Mouse (Mus musculus) lung, postnatal 14 days (tissue): ENCODE measurements around the gene Slc35f3.

ENCODE experiments used
- DNase-seq: peaks from one replicate; pipeline ENCODE4 v3.0.0; 2021

The Slc35f3 gene

DNA sequence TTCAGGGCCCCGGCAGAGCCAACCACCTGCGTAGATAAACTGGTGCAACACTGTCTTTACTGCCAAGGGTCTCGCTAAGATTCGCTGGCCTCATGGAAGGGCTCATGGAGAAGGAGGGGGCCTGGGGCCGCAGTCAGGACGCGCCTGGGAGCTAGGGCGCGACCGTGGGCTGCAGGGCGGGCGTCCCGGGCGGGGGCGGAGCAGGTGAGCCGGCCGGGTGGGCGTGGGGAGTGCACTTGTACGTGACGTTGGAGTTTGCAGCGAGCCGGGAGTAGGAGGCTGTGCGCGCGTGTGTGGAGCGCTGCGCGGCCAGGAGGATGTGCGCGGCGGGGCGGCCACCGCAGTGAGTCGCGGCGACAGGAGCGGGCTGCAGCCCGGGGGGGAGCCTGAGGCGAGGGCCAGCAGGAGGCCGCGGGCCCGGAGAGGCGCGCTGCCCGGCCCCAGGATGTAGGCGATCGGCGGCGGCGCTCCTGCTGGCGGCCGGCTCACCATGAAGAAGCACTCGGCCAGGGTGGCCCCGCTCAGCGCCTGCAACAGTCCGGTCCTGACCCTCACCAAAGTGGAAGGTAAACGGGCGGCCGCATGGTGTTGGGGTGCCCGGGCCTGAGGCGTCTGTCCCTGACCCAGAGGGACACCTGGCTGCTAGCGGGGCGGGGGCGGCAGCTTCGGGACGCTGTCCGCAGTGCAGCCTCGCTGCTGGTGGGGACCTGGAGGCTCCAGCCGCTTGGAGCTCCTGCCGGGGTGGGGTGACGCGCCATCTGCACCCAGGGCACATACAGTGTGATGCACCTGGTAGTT lies at the start of gene Slc35f3:
TSS of gene Slc35f3 (plus strand) at position 263 of the 798 bp plus-strand sequence.
- peak; percentile 9 for DNase-seq

DNA sequence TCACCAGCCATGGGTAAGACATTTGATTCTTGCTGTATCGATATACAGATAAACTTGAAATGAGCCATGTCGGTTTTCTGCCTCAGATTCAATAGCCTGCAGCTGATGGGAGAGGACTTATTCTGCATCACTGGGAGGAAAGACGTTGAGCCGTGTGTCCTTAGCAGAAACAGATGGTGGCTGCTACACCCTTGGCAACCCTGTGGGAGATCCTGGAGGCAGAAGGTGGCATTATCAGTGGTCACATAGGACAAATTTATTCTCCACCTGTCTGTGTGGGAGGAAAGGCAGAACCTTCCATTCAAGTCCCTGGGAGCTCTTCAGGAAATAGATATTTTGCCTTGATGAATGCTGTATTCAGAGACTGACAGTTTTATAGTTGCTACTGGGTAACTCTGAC lies 47.9 kb upstream of the Slc35f3 start:
- no peak for DNase-seq

DNA sequence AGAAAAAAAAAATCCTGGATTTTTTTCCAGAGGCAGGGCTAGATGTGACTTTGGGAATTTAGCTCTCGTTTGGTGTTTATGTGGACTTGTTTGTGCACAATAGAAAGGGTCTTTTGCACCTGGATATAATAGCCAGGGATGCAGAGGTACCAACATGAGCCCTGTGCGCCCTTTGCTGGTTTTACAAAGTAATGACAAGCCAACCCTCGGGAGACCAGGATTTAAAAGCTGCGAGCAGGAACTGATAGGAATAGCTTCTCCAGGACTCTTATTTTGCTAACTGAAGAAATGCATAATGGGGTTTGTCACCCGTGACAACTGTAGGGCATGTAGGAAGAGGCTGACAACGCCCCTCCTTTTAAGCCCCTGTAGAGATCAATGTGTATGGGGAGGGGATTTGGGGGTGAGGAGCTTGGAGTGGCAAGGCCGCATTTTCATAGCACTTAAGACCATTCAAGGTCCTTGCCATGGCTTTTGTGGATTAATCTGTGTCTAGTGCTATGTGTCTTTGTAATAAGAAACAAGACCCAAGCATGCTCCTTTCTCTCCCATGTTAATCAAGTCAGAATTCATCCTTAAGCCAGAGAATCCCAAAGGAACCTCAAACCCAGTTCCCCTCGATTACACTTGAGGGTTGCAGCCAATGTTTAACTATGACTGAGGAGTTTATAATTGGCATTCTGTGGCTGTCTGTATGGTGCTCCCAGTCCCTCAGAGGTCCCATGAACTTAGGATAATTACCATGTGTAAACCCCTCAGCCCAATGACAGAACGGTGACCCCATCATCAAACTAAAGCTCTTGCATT lies 41.6 kb upstream of the Slc35f3 start:
- DNase-seq = no peak

DNA sequence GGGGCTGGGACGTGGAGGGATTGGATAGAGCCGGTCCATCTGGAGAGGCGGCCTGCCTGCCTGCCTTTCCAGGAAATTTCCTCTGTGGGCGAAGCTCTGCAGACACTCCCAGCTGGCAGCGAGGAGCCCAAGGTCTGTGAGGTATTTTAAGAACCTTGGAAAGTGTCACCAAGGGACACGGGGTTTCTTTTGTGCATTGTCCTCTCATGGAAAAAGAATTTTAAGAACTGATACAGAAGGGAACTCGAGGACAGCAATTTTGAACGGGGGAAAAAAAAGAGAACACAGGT lies 41.0 kb upstream of the Slc35f3 start:
- DNase-seq = no peak

DNA sequence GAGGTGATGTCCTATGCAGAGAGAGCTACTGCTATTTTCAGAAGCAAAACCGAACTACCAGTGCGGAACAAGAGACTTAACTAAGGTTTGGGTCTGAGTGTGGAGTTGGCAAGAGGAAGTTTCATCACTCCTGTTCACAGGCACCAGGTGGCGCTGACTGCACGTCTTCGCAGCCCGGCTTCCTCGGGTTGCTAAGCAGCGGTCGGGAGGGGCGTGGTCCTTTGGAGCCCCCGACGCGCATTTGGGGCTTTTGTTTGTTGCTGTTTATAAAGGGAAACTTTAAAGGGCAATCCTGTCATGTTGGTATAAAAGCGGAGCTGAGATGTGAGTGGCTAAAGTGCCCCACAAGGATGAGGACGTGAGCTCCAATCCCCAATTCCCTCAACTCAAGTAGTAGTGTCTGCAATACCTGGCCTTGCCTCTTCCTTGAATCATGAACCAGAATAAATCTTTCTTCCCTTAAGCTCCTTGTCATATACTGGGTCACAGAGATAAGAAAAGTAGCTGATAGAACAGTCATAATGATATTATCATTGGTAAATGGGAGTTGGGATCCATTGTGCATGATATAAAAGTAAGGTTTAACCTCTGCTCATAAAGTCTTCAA lies 40.1 kb upstream of the Slc35f3 start:
- peak; percentile 69 for DNase-seq

DNA sequence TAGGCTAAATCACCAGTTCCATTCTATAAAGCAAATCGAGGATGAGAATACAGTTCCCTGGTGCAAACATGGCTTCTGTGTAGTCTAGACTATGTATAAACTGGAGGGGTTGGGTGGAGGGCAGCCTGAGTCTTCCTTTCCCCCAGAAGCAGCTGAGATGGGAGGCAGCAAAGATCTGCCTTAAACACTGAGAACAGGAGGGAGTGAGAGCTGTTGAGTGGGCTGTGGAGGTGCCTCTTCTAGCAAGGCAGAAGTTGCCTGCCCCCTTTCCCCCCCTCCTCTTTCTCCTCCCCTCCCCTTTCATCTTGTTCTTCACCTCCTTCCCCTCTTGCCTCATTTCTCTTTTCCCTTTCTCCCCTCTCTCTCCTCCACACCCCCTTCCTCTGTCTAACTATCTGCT lies 33.2 kb upstream of the Slc35f3 start:
- DNase-seq = no peak

DNA sequence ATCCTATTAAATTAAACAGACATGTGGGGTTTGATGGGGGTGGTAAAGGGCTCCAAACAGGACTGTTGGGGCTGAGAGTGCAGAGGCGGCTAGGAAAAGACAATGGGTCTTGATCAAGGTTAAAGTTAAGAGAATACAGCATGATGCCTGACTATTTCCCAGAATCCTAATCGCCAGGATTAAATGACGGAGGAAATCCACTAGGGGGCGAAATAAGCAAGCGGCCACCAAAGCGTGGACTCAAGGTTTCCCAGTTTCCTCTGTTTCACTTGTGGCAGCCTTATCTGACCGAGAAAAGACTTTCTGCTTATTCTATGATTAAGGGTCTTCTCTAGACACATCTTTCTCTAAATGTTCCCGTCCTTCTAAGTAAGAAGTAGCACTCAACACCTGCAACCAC lies 31.2 kb upstream of the Slc35f3 start:
- DNase-seq = peak; percentile 15

DNA sequence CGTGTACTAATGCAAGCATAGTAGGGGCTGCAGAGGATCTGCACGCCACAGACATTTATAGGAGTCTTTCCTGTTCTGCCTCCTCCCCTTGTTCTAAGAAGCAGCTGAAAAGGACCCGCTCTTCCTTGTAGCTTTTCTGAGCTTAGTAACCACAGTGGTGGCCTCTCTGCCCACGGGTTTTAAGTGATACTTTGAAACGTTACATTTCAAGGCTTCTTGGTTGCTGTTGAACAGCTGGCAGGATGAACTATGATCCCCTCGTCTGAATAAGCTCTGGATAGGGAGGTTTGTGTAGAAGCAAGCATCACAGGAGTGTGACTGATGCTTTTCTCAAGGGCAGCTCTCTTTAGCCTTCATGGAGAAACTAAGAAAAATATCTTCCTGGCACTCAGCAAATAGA lies 28.6 kb upstream of the Slc35f3 start:
- DNase-seq = no peak

DNA sequence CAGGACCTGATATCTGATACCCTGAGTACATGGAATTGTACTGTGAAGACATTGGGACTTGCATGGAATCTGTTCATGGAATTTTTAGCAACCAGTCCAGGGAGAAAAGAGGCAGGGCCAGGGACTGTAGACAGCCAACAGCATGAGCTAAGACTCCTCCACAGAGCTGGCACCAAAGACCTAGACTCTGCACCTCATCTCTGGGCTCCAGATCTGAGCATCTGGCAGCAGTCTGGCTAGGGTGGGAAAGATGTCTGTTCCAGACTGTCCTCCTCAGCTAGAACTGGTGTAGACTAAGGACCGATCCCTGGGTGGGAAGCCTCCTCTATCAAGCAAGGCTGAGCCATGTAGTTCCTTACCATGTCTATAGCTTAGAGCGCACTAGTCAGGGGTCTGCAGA lies 25.9 kb upstream of the Slc35f3 start:
- no peak for DNase-seq

DNA sequence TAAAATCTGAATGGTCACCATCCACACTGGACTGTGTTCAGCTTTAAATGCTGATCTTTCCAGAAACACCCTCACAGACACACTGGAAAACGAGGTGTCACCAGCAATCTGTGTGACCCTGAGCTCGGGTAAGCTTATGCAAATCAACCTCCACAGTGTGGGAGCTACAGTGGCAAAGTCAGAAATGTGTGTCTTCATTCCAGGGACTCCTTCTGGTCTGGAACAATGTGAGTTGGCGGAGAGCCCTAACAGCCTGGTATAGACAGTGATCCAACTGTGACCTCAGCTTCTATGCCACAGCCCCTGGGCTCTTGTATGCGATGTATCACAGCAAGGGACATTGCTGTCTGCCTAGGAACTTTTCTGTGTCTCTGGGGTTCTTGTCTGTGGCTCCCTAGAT lies 25.3 kb upstream of the Slc35f3 start:
- no peak for DNase-seq

DNA sequence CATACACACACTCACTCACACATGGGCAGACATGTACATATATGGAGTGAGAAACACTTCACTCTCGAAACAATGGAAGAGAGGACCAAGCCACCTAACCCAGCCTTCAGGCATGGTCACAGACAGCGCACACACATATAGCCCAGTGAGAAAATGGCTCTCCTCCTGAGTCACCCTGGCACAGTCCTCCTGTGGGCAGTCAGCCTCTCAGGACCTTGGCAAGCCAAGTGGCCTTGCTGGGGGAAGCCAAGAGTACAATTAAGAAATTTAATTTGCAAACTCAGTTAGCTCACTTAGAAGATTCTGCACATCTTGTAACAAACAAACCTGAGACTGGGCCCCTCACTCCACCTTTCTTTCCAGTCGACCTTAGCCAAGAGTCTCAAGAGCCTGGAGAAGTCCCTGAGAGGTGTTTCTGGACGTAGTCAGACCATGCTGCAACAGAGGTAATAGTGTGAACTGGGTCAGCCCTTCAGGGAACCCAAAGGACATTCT lies 23.4 kb upstream of the Slc35f3 start:
- no peak for DNase-seq

DNA sequence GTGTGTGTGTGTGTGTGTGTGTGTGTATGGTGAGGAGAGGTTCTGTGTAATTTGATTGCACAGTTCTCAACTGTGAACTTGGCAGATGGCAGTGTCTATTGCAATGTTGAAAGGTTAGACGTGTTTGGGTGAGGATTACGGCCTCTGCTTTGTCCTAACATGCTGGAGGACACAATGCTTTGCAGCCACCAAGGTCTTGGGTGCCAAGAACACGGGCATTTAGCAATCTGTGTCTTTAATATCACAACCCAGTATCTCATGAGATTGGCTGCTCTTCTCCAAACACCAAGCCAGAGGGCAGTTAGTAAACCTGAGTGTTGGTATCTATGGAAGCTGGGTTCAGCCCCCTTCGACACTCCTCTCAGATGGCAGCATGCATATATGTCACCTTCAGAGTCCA lies 22.5 kb upstream of the Slc35f3 start:
- no peak for DNase-seq

DNA sequence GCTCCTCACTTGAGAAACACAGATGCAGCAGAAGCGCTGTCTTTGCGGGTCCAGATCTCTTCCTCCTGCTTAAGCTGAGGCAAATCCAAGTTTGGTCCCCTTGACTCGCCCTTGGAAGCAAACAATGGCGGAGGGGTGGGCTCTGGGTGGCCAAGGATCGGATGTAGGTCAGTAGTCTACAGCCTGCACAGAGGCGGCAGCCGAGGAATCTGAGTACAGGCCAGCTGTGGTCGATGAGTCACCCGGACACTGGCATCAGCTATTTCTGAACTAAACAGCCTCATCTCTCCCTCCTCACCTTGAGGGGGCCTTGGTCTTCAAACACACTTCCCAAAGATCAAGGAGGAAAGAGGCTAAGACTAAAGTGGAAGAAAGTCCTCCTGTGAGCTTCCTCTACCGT lies 6.4 kb upstream of the Slc35f3 start:
- no peak for DNase-seq

DNA sequence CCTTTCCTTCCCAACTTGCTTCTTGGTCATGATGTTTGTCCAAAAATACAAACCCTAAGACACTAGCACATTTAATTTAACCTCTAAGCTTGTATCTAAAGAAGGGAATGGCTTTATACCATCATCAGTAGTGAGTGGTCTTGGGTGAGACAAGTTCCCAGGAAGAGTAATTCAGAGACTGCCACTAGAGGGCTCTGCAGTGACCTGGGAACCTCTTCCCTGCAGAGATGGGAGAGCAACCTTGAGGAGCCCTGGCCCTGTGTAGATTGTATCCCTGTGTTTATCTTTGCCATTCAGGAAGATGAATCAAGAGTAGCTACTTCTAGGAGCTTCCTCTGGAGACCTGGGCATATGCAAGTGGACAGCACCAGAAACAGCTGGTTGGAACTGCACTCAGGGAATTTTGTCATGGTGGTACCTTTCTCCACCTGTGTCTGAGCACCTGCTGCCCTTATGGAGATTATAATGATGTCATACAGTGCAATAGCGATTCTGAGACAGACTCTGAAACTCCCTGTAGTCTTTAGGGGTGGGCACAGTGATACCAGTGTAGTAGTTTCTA lies 993 bp upstream of the Slc35f3 start:
- DNase-seq = peak; percentile 50

DNA sequence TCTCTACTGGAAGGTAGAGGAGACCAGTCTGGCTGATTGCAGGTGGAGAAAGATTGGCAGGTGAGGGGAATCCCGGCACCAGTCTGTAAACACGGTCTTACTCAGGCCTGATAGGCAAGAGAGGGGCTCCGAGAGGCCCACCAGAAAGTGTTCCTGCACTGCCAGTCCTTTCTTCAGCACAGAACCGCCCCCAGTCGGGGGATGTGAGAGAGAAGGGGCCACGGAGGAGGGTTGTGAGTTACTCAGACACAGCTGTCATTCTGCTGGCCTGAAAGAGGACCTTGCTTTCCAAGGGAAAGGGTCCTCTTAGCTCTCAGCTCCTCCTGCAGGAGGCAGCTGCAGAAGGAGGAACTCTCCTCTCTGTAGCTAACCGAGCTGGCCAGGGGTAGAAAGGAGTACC lies 975 bp downstream of the Slc35f3 start:
- DNase-seq = no peak

DNA sequence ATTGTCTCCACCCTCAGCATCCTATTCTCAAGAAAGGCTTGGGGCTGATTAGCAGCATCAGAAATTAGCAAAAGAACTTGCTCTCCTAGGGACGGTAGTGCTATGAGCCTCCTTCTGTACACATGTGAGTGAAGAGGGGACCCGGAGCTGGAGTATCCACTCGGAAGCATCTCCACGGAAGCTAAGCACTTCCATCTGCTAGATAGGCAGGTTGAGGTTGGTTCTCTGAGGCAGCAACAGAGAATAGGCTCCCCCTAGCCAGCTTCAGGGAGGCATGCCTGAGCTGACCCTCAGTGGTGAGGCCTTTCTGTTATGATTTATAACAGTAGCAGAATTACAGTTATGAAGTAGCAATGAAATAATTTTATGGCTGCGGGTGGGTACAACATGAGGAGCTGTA lies 2.0 kb downstream of the Slc35f3 start:
- no peak for DNase-seq

DNA sequence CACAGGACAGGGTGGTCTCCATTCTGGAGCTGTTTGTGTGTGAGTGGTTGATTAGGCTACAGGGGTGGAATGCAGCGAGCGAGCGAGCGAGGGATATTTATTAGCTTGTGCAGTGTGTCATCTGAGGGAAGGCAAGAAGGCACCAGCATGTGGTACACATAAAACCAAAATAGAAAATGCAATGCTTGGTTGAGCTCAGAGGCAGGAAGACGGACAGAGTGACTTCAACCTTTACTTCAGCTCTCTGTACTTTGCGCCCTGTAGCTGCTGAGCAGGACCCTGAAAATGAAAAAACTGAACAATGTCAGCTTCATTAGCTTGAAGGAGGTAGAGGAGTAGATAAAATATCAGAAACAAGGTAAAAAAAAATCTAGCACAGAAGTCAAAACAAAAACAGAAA lies 3.2 kb downstream of the Slc35f3 start:
- DNase-seq = no peak

DNA sequence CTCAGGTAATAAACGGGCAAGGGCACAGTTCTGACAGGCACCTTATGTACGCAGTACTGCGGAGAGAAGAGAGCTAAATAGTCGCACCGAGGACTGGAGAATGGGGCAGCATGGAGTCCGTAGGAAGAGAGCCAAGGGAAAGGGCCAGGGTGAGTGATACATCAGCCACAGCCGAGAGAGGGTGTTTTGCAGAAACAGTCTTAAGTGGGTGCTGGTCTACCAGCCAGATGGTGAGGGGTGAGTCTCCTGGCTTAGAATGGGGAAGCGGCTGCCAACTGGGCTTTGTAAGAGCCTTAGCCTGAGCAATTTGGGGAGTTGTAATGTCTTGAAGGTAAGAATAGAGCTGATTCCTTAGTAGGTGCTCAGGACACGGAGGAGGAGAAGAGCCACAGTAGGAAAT lies 8.8 kb downstream of the Slc35f3 start:
- no peak for DNase-seq

DNA sequence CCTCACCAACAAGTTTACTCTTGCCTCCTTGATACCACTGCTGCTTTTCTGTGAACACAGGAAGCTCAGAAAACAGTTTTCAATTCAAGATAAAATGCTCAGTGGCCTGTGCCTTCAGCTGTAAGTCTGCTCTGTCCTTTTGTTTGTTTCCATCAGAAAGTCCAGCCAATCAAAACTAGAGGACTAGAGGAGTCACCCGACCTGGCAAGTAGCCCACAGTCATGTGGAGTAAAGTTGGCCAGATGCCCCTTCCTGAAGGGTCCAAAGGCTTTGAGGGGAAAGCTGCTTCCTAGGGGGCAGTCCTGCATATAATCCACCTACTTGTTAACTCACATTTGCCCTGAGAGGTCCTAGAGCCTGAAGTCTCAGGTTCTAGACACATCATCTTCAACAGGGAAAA lies 10.7 kb downstream of the Slc35f3 start:
- peak; percentile 52 for DNase-seq

DNA sequence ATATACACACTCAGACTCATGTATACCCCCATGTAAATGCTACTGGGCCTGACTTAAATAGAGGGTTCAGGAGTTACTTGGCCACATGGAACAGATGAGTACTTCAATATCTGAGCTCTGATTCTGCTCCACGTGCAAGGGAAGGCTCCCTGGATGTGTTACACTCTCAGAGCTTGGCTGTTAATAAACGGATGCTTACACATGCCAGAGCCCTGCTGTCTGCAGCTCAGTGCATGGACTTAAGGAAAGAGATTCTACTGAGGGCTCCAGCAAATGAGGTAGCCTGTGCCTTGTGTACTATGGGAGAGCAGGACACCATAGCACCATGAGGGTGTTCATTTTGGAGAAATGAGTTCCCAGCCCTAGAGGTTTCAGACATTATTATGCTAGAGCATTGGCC lies 26.6 kb downstream of the Slc35f3 start:
- DNase-seq = no peak

DNA sequence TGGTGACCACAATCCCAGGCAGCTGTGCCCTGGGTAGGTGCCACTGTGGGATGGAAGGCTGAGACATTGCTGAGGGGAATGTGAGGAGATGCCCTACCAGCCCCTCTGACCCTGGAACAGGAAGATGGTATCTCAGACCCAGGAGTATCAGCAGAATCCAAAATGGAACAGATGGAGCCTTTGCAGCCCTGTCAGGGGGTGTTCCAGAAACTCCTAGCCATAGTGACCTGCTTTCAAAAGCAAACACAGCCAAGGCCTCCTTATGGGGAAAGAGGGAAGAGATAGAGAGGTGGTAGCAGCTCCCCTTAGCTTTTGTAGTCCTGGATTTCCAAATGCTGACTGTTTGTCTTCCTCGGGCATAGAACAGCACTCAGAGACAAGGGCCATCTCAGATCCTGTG lies 27.8 kb downstream of the Slc35f3 start:
- no peak for DNase-seq

DNA sequence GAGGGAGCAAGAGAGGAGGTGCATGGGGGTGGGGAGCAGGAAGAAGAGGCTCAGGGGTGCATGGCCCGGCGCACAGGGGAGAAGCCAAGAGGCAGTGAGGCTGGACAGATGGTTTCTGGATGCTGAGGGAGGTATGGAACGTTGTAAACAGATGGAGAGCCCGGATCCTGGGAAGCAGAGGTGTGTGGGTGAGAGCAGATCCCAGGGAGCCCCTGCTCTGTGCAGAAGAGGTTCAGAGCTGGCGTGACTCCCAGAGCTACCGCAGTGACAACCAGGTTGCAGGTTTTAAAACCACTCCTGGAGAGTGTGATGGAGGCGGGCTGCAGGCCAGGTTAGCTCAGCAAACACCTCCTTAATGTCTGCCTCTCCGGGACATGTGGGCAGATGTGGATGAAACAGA lies 28.4 kb downstream of the Slc35f3 start:
- DNase-seq = no peak

DNA sequence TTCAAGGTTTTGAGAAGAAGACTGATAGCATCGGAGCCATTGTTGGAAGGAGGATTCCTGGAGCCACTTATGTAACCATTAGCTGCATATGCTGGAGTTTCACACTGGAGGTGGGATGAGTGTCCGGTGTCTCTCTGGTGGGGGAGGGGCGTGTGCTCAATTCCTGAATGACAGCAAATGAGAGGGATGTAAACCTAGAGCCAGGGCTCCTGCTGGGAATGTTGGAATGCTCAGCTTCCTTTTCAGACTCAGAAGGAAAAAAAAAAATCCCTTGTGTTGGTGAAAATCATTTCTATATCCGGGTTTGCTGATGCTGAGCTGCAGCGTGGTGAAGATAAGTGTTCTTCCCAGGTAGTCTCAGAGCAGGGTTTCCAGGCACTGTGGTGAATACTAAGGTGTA lies 29.4 kb downstream of the Slc35f3 start:
- DNase-seq = no peak

DNA sequence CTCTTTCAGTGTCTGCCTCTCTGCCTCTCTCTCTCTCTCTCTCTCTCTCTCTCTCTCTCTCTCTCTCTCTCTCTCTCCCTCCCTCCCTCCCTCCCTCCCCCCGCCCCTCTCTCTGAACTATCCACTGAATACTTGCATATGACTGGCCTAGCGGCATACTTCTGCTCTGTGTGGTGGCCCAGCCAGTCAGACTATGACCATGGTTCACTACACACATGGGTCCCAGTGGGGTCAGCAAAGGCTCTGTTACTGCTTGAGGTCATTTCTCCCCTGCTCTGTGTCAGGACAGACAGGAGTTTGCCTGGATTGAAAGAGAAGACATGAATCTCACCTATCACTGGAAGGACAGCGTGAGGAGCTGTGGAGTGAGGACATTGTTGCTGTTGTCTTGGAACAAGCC lies 40.5 kb downstream of the Slc35f3 start:
- DNase-seq = no peak
